Mouse (Mus musculus) testis, adult 2 months (tissue): Measurements from ENCODE around the gene Fcna. TPM values are rescaled to one million over a fixed set of nuclear protein-coding genes. Genes with fewer than 3 reads are reported as not detected.

Source experiments
- H3K27ac ChIP-seq: fragments of 200-500 bp; 2 replicates; pipeline ENCODE4 v1.5.1; 2012; ENCODE audit warnings: low read depth, low read length; ENCODE audit not compliant: control insufficient read depth, insufficient read depth
- H3K27me3 ChIP-seq: fragments of 200-500 bp; 2 replicates; pipeline ENCODE4 v1.6.1; 2012; ENCODE audit warnings: mild to moderate bottlenecking, low read length, moderate library complexity; ENCODE audit not compliant: control insufficient read depth, insufficient read depth
- H3K36me3 ChIP-seq: fragments of 200-500 bp; 2 replicates; pipeline ENCODE4 v1.6.1; 2012; ENCODE audit warnings: mild to moderate bottlenecking, low read length; ENCODE audit not compliant: control insufficient read depth, insufficient read depth
- H3K4me1 ChIP-seq: fragments of 200-500 bp; 2 replicates; pipeline ENCODE4 v1.6.1; 2012; ENCODE audit warnings: low read length; ENCODE audit not compliant: control insufficient read depth, insufficient read depth
- H3K4me3 ChIP-seq: fragments of 200-500 bp; 2 replicates; pipeline ENCODE4 v1.5.1; 2012; ENCODE audit warnings: low read depth, mild to moderate bottlenecking, low read length, moderate library complexity, mixed read lengths; ENCODE audit not compliant: control insufficient read depth
- CTCF ChIP-seq: fragments of 200-500 bp; IDR thresholded peaks from 2 replicates; pipeline ENCODE4 v1.5.1; 2012; ENCODE audit warnings: low read depth, mild to moderate bottlenecking, inconsistent platforms, low read length, moderate library complexity; ENCODE audit not compliant: control insufficient read depth, insufficient read depth, insufficient replicate concordance
- POLR2A ChIP-seq: fragments of 200-500 bp; IDR thresholded peaks from 2 replicates; pipeline ENCODE4 v1.6.1; 2012; ENCODE audit warnings: low read depth, mild to moderate bottlenecking, inconsistent platforms, low read length, moderate library complexity; ENCODE audit not compliant: control insufficient read depth
- polyA plus RNA-seq: library from polyadenylated mRNA; depleted of rRNA; stranded (reverse); fragments of >200 nt; gene quantifications from 2 replicates; pipeline ENCODE4 v1.2.3, GENCODE M21; 2012

The Fcna gene
- polyA plus RNA-seq, 1 experiment: 0.07 TPM

- no peaks in the 10 kb centered on the region; the same call in 1 of the 2 replicates for H3K36me3 ChIP-seq
- no peak overlapping the region for H3K27ac ChIP-seq
- no peak for TF ChIP-seq CTCF
- no peak for TF ChIP-seq POLR2A
- peaks cover 32% of the 10 kb centered on the region for H3K4me1 ChIP-seq
- no peak overlapping the region for H3K4me3 ChIP-seq
- no peaks in the 10 kb centered on the region for H3K27me3 ChIP-seq
These were observed 45.2 kb downstream of the Fcna start for GRCm38 (mm10) chr2:25582466-25583119.

- Histone ChIP-seq H3K27me3 (no peaks in the 10 kb centered on the region), H3K4me1 (peaks cover 38% of the 10 kb centered on the region), H3K4me3 (no peak overlapping the region), H3K36me3 (no peaks in the 10 kb centered on the region; the same call in 1 of the 2 replicates), H3K27ac (no peak overlapping the region)
- no peak for TF ChIP-seq CTCF
- no peak for TF ChIP-seq POLR2A
These were observed 45.9 kb downstream of the Fcna start for GRCm38 (mm10) chr2:25581901-25582301.

GRCm38 (mm10) chr2:25581294-25581864 is 46.5 kb downstream of the Fcna start, which contains the start of gene Ajm1:
Ajm1 (minus strand) TSS chr2:25581757.
- Histone ChIP-seq H3K27ac (no peak within 1 kb of the TSS), H3K4me3 (no peak within 1 kb of the TSS), H3K27me3 (no peaks in the 10 kb centered on the region), H3K4me1 (peaks cover 42% of the 10 kb centered on the region), H3K36me3 (no peaks in the 10 kb centered on the region; the same call in 1 of the 2 replicates)
- TF ChIP-seq CTCF: peak; percentile 81; the same call in 1 of the 2 replicates
- TF ChIP-seq POLR2A: 0 out of 2 replicates have a peak, but pooled peaks have one; percentile 10

- TF ChIP-seq CTCF (no peak), POLR2A (no peak)
- Histone ChIP-seq H3K27ac (no peak overlapping the region), H3K4me3 (no peak overlapping the region), H3K27me3 (no peaks in the 10 kb centered on the region), H3K36me3 (no peaks in the 10 kb centered on the region; the same call in 1 of the 2 replicates), H3K4me1 (peaks cover 50% of the 10 kb centered on the region)
These were observed 47.2 kb downstream of the Fcna start for GRCm38 (mm10) chr2:25580621-25581101.

- no peak for TF ChIP-seq CTCF
- TF ChIP-seq POLR2A: no peak
- Histone ChIP-seq H3K27ac (no peak overlapping the region), H3K4me3 (no peak overlapping the region), H3K4me1 (peaks cover 55% of the 10 kb centered on the region), H3K27me3 (no peaks in the 10 kb centered on the region), H3K36me3 (no peaks in the 10 kb centered on the region; the same call in 1 of the 2 replicates)
These were observed 47.9 kb downstream of the Fcna start for GRCm38 (mm10) chr2:25579737-25580460.

GRCm38 (mm10) chr2:25578796-25579736 is 48.8 kb downstream of the Fcna start:
- Histone ChIP-seq H3K27me3 (no peaks in the 10 kb centered on the region), H3K4me1 (peaks cover 58% of the 10 kb centered on the region), H3K36me3 (no peaks in the 10 kb centered on the region; the same call in 1 of the 2 replicates), H3K4me3 (peak overlapping the region; percentile 26), H3K27ac (no peak overlapping the region)
- TF ChIP-seq POLR2A: no peak; the same call in 1 of the 2 replicates
